Mouse (Mus musculus) spleen, postnatal 36 days (tissue): ENCODE measurements around the gene Snapc2.
A peak's percentile ranks its signal among the peaks of the same experiment; 100 is the strongest.
"Not testable (repeated sequence)": the region's sequence is repeated elsewhere in the genome, so short reads cannot be mapped to it uniquely, and the experiment has no call there.

Experiments
- DNase-seq, 2 experiments: peaks; one replicate each; pipeline ENCODE4 v3.0.0; 2022; ENCODE audit warnings: low spot score in 2 of 2, mixed read lengths in 1 of 2

The Snapc2 gene

GRCm38 (mm10) chr8:4237814-4238433 lies 15.0 kb upstream of the Snapc2 start:
- peak in 1 of 2 experiments; percentile 15 for DNase-seq

DNA sequence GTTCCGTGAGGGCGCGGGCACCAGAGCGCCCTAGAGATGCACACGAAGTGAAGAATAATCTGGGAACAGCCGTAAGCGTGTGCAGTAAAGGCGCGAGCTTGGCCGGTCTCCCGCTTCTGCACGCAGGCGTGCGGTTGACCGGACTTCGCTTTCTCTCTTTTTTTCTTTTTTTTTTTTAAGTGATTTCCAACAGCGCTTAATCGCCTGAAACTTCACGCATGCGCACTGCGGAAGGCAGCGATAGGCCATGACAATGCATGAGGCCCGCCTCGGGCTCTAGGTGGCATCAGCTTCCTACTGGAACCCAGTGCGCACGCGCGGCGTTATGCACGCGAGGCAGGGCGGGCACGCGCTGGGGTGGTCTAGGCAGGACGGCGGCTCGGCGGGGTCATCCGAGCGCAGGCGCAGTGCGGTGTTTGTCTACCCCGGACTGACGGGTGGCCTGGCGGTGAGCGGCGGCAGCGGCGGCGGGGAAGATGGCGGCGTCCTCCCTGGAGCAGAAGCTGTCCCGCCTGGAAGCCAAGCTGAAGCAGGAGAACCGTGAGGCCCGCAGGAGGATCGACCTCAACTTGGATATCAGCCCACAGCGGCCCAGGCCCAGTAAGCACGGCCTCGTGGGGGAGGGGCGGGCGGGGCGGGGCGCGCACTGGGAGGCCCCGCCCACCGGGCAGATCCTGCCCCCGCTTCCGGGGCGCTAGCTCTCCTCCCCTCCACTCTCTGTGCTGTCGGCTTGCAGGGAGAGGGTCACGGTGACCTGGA lies 14.3 kb upstream of the Snapc2 start, which contains the start of the genes Map2k7 and Gm49320:
Gene Map2k7, plus strand, starts transcription at position 307 of the 759 bp plus-strand sequence.
Gene Gm49320, plus strand, starts transcription at position 432 of the 759 bp plus-strand sequence.
- DNase-seq = peak; percentile 99 to 100

DNA sequence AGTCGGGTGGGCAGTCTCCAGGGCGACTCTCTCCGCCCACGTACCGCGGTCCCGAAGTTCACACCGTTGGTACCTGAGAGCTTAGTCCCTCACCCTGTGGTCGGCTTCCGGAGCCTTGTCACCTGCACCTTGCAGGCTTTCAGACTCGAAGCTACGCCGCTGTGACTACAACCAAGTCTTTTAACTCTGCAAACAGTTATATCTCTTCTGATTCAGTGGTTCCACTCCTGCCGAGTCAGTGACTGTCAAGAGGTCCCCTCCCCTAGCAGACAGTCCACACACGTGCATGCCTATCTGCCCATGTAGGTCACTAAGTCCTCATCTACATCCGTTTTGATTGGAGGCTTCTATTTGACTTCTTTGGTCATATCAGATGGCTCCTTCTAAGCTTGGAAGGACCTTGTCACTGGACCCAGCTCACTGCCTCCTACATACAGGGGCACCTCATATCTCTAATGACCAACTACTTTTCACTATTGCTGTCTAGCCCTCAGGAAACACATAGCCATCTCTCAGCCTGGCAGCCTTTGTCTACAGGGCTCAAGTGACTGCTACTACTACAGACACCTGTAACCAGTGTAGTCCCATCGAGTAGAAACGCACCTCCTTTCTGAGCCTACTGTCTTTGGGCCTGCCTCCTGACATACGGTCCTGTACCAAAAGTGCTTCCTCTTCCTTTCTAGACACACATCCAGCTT lies 13.5 kb upstream of the Snapc2 start:
- no peak for DNase-seq

DNA sequence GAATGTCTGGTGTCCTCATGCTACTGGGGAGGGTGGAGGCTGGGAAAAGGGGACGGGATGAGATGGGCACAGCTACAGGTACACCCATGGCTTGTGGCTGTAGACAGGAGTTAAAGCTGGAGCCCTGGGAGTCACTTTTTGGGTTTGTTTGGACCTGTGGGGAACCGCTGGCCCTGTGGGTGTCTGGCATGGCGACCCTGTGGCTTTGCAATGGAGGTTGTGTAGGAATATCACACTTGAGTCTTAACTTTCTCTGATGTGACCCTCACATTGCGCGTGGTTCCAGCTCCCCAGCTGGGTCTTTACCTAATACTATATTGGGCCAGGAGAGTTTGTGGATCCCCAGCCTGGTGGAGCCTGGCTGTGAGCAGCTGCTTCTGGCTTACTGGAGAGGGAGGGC lies 7.8 kb upstream of the Snapc2 start:
- no peak for DNase-seq

- no peak for DNase-seq
Observed at GRCm38 (mm10) chr8:4245737-4246136, 7.1 kb upstream of the Snapc2 start.

DNA sequence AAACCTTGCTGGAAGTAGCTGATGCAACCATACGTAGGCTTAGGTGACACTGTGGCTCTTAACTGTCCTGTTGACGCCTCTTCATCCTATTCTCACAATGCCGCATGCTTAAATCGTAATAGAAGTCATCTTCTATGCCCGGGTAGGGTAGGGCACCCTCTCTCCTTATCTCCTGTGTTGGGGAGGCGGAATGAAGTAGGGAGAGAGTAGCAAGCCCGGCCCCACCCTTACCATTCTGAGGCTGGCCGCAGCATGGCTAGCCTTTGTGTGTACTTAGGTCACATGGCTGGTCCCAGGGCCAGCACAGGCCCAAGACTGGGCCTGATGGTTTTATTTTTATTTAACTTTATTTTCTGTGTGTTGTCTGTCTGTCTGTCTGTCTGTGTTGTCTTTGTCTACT lies 5.6 kb upstream of the Snapc2 start:
- no peak for DNase-seq

DNA sequence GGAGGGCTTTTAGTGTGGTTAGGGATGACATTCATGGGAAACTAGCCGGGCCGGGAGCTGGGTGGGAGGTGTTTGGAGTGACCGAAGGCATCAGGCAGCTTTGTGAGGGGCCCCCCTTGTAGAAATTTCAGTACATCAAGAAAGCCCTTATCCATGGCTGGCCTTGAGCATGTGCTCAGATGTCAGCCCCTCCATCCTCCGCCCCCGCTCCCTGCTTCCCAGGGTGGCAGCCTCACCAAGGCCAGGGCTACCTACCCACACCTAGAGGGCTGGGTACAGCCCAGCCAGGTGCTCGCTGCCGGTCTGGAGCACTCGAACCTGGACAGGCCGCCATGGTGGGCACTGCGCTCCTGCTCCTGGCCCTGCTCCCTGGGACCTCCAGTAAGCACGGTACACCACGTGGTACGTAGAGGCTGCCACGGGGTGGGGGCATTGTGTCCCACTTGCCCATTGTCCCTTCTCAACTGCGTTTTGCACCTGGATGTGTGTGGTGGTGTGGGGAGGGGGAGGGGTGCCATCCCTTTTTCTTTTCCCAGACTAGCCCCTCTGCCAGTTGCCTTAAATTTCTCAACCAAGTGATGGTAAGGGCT lies 4.8 kb upstream of the Snapc2 start, which contains the start of gene Tgfbr3l:
Gene Tgfbr3l, plus strand, starts transcription at position 264 of the 590 bp plus-strand sequence.
- DNase-seq = no peak

- no peak for DNase-seq
Observed at GRCm38 (mm10) chr8:4249213-4249612, 3.7 kb upstream of the Snapc2 start.

- peak; percentile 72 to 75 for DNase-seq
Observed at GRCm38 (mm10) chr8:4250306-4250970, 2.4 kb upstream of the Snapc2 start.

GRCm38 (mm10) chr8:4252116-4252760 lies 642 bp upstream of the Snapc2 start:
- DNase-seq = no peak

DNA sequence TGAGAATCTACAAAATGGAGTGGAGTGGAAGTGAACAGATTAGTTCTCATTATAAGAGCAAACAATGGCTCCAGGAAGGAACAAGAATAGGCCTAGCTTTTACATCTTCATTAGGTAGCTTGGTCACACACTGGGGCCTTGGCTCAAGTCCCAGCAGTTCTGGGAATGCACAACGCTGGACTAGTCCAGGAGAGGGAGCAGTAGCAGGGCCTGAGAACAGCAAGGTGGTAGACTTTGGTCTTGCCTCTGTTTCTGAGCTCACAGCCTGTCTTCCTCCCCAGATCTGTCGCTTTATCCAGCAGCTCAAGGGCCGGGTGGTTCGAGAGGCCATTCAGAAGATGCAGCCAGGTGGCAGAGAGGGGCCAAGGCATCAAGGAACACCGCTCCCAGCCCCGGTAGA lies 1.1 kb downstream of the Snapc2 start:
- no peak for DNase-seq

- not testable (repeated sequence) for DNase-seq
Observed at GRCm38 (mm10) chr8:4255471-4255870, 2.6 kb downstream of the Snapc2 start.

- no peak for DNase-seq
Observed at GRCm38 (mm10) chr8:4256911-4257310, 4.0 kb downstream of the Snapc2 start.

GRCm38 (mm10) chr8:4257350-4257749 lies 4.5 kb downstream of the Snapc2 start:
- no peak for DNase-seq

DNA sequence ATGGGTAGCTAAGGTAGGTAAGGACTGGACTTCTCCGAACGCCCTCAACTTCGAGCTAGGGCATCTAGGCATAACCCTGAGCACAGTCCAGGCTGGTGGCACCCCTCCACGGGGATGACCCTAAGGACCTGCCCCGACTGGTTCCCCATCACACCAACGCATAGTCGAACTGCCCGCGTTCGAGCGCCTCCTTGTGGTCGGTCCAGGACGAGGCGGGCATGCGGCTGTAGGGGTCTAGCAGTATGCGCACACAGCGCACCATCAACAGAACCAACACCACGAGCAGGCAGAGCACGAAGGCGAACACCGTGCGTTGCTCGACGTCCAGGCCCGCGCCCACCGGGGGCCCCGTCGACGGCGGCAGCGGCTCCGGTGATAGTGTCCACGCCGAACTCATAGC lies 5.4 kb downstream of the Snapc2 start:
- DNase-seq = peak; percentile 67 to 74

- DNase-seq = peak in 1 of 2 experiments; percentile 18
Observed at GRCm38 (mm10) chr8:4258678-4259077, 5.8 kb downstream of the Snapc2 start.

DNA sequence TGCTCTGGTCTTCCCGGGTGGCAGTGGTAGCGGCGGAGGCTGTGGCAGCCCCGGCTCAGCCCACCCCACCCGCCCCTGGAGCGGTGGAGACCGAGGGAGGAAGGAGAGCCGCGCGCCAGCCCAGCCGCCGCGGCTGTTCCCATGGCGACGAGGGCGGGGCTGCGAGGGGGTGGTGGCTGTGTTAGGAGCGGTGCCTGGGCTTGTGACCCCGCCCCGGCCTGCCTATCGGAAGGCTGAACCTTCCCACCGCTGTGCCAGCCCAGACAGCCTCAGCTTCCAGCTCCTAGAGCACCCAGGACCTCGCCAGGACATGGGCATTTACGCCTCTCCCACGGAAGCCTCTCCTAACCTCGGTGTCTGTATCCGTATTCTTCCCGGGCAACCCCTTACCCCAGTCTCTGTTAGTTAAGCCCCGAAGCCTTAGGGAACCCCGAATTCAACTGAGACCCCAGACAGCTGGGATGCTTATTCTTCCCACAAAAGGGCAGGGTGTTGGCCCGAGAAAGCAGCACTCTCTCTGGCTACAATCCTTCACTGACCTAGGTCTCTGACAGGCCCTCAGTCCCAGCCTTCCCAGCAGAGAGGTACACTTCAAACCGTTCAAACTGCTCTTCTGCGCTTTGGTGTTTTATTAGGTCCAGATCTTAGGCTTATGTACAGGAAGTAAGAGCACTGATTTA lies 6.4 kb downstream of the Snapc2 start, which contains the start of gene Ctxn1:
Gene Ctxn1, minus strand, starts transcription at position 150 of the 680 bp plus-strand sequence.
- peak; percentile 92 to 93 for DNase-seq

DNA sequence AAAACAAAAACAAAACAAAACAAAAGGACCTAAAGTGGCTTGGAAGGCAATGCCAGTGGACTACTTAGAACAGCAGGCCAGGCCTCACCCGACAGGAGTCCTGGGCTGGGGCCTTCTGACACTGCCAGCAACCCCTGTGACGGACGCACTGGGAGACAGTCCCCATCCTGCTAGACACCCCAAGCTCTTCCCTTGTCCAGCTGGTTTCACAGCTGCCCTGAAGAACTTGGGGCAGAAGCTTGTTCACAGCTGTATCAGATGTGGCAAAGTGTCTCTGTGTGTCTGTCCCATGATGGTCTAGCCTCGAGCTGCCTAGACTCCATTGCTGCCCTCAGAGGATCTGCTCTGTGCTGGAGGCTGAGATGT lies 6.9 kb downstream of the Snapc2 start:
- DNase-seq = no peak

GRCm38 (mm10) chr8:4263105-4263791 lies 10.4 kb downstream of the Snapc2 start:
- no peak for DNase-seq
